8 mouse cellular contexts compared by ENCODE assay signal in genomic region chr10:11317856-11318454, GRCm38 (mm10). TPM values are rescaled to one million over a fixed set of nuclear protein-coding genes. Genes with fewer than 3 reads are reported as not detected.
DNase-seq lines count a peak whose midpoint lies in the region; ATAC-seq and TF ChIP-seq lines count a peak whose summit lies in the region.
"Not testable (repeated sequence)": the region's sequence is repeated elsewhere in the genome, so short reads cannot be mapped to it uniquely, and the experiment has no call there.
"Had no signal": no experiment of that assay in that cellular context is flagged by ENCODE, and none has a peak within 500 bp of the region (broad histone marks: within the 10 kb centered on the region; RNA-seq: fewer than 3 reads in every experiment).

No protein-coding gene starts in this region.

- not testable (repeated sequence) for H3K27ac ChIP-seq in MEL (ENCODE audit: control insufficient read depth, low read depth, low read length); embryonic facial prominence, embryonic 11.5 days (replicated peaks; ENCODE audit: low read depth, low read length); liver, postnatal 0 days (ENCODE audit: low read depth); midbrain, embryonic 14.5 days (replicated peaks; ENCODE audit: low read depth, low read length)

- not testable (repeated sequence) for TF ChIP-seq POLR2A in MEL (IDR thresholded peaks at IDR 0.05; ENCODE audit: control insufficient read depth in 1 of 2, insufficient read depth in 1 of 2, low read depth in 1 of 2, low read length in 2 of 2, poor library complexity in 1 of 2); brain, embryonic 14.5 days (IDR thresholded peaks at IDR 0.05; ENCODE audit: borderline replicate concordance, extremely low read depth, insufficient read depth, insufficient read length, poor library complexity, severe bottlenecking)

- not testable (repeated sequence) for TF ChIP-seq CTCF in MEL (IDR thresholded peaks at IDR 0.05 in 2 of 3, conservative IDR thresholded peaks at IDR 0.05 in 1 of 3; ENCODE audit: control insufficient read depth in 1 of 3, insufficient read depth in 1 of 3, low read depth in 2 of 3, low read length in 3 of 3, poor library complexity in 1 of 3, severe bottlenecking in 1 of 3); brain, embryonic 14.5 days (IDR thresholded peaks at IDR 0.05; ENCODE audit: borderline replicate concordance, extremely low read depth, insufficient read depth, insufficient read length); liver, postnatal 0 days (IDR thresholded peaks at IDR 0.05; ENCODE audit: low read depth)

- H3K36me3 ChIP-seq in MEL (ENCODE audit: control insufficient read depth in 1 of 2, insufficient read depth in 2 of 2, low read length in 2 of 2) = peaks cover 0 to 15% of the 10 kb centered on the region in 2 experiments; a peak in 2 of 4 replicates
- H3K36me3 ChIP-seq in embryonic facial prominence, embryonic 11.5 days (replicated peaks; ENCODE audit: control insufficient read depth, insufficient read depth, low read depth, low read length); liver, postnatal 0 days (replicated peaks; ENCODE audit: insufficient read depth, low read length); midbrain, embryonic 14.5 days (ENCODE audit: control insufficient read depth, insufficient read depth, low read length): not testable (repeated sequence)

- not testable (repeated sequence) for H3K9ac ChIP-seq in MEL (ENCODE audit: control insufficient read depth, low read depth, low read length, poor library complexity, severe bottlenecking); embryonic facial prominence, embryonic 11.5 days (replicated peaks; ENCODE audit: low read length); liver, postnatal 0 days (replicated peaks); midbrain, embryonic 14.5 days (replicated peaks; ENCODE audit: low read length)

- peak; percentile 30 for DNase-seq in MEL (ENCODE audit: low read depth, low spot score)
- peak; percentile 51 for DNase-seq in brain, embryonic 14.5 days (ENCODE audit: low read depth)
- peak; percentile 35 for DNase-seq in embryonic facial prominence, embryonic 11.5 days (ENCODE audit: low spot score)
- DNase-seq in liver, postnatal 0 days = not testable (repeated sequence)
- peak; percentile 42 for DNase-seq in midbrain, embryonic 14.5 days
- DNase-seq in retina, postnatal 1 day = peak; percentile 72

- peaks cover 10 to 18% of the 10 kb centered on the region in 2 experiments for H3K4me1 ChIP-seq in MEL (ENCODE audit: control insufficient read depth in 1 of 2, insufficient read depth in 2 of 2, low read length in 2 of 2)
- H3K4me1 ChIP-seq in embryonic facial prominence, embryonic 11.5 days (ENCODE audit: control insufficient read depth, insufficient read depth, low read length); liver, postnatal 0 days (ENCODE audit: insufficient read depth); midbrain, embryonic 14.5 days (ENCODE audit: control insufficient read depth, insufficient read depth, low read length): not testable (repeated sequence)

- H3K79me2 ChIP-seq in MEL (ENCODE audit: control insufficient read depth, insufficient read depth, low read length, poor library complexity) = not testable (repeated sequence)

- not testable (repeated sequence) for H3K4me3 ChIP-seq in MEL (ENCODE audit: control insufficient read depth in 1 of 2, insufficient read depth in 1 of 2, low read depth in 2 of 2, low read length in 2 of 2); embryonic facial prominence, embryonic 11.5 days (ENCODE audit: low read depth, low read length); liver, postnatal 0 days (ENCODE audit: low read depth, low read length); midbrain, embryonic 14.5 days (replicated peaks; ENCODE audit: low read depth, low read length)

- ATAC-seq in embryonic facial prominence, embryonic 11.5 days (replicated peaks; ENCODE audit: insufficient number of reproducible peaks, low FRiP score, low TSS enrichment, low read depth); liver, postnatal 0 days; midbrain, embryonic 14.5 days (ENCODE audit: low FRiP score, low TSS enrichment): not testable (repeated sequence)

- not testable (repeated sequence) for H3K27me3 ChIP-seq in MEL (ENCODE audit: control insufficient read depth in 1 of 2, insufficient read depth in 2 of 2, low read length in 2 of 2); embryonic facial prominence, embryonic 11.5 days (ENCODE audit: control insufficient read depth, insufficient read depth, low read length); liver, postnatal 0 days (ENCODE audit: insufficient read depth, low read length); midbrain, embryonic 14.5 days (ENCODE audit: control insufficient read depth, insufficient read depth, low read length)

- not testable (repeated sequence) for H3K4me2 ChIP-seq in embryonic facial prominence, embryonic 11.5 days (ENCODE audit: low read depth, low read length); liver, postnatal 0 days (ENCODE audit: low read depth, low read length); midbrain, embryonic 14.5 days (ENCODE audit: low read length)

- not testable (repeated sequence) for TF ChIP-seq RAD21 in MEL (IDR thresholded peaks at IDR 0.05; ENCODE audit: low read depth, low read length)

- not testable (repeated sequence) for H3K9me3 ChIP-seq in MEL (replicated peaks; ENCODE audit: insufficient read depth, low read length); embryonic facial prominence, embryonic 11.5 days (replicated peaks; ENCODE audit: control insufficient read depth, low read length); liver, postnatal 0 days (ENCODE audit: low read length); midbrain, embryonic 14.5 days (ENCODE audit: control insufficient read depth, low read length)

- TF ChIP-seq EP300 in MEL (IDR thresholded peaks at IDR 0.05; ENCODE audit: low read depth in 1 of 2, low read length in 2 of 2) = not testable (repeated sequence)
- TF ChIP-seq EP300 in liver, postnatal 0 days (IDR thresholded peaks at IDR 0.05; ENCODE audit: low read depth) = peak; percentile 42

RNA-seq across cellular contexts. Expression of gene Epm2a, which starts 25.2 kb away (rescaled TPM):
- 0.29 and 0.31 TPM in 2 replicates for total RNA-seq in MEL (2012; rRNA removed)
- under 1 TPM in 1 of 2 experiments, not detected in 1; 0.25 TPM for polyA plus RNA-seq in MEL (2012; ENCODE audit: insufficient read depth in 1 of 2, insufficient read length in 2 of 2, low read depth in 1 of 2, low replicate concordance in 2 of 2, missing spikeins in 1 of 2)
- 3.7 and 6.5 TPM in 2 replicates for polyA plus RNA-seq in brain, embryonic 14.5 days (2012; rRNA removed)
- 0.50 and 0.74 TPM in 2 replicates for polyA plus RNA-seq in embryonic facial prominence, embryonic 11.5 days (2014; fragmentation: Nextera tagmentation; extraction: Ambion mirVana)
- polyA plus RNA-seq in liver, postnatal 0 days (2015; fragmentation: Nextera tagmentation; extraction: Ambion mirVana) = 0.11 and 0.36 TPM in 2 replicates
- 1.9 and 2.9 TPM in 2 replicates for polyA plus RNA-seq in midbrain, embryonic 14.5 days (2014; fragmentation: Nextera tagmentation; extraction: Ambion mirVana)
- total RNA-seq: CH12.LX had no signal
- polyA plus RNA-seq: inflammation-experienced regulatory T-cells, adult 6 months had no signal

RNA-seq across cellular contexts. Expression of gene Fbxo30, which starts 36.8 kb away (rescaled TPM):
- total RNA-seq in MEL (2012; rRNA removed) = 10.1 and 12.2 TPM in 2 replicates
- polyA plus RNA-seq in MEL (2012; ENCODE audit: insufficient read depth in 1 of 2, insufficient read length in 2 of 2, low read depth in 1 of 2, low replicate concordance in 2 of 2, missing spikeins in 1 of 2) = 10 to 100 TPM in 1 of 2 experiments, not detected in 1; 10.8 TPM
- 7.9 and 10.0 TPM in 2 replicates for polyA plus RNA-seq in brain, embryonic 14.5 days (2012; rRNA removed)
- polyA plus RNA-seq in embryonic facial prominence, embryonic 11.5 days (2014; fragmentation: Nextera tagmentation; extraction: Ambion mirVana) = 46.3 and 48.6 TPM in 2 replicates
- polyA plus RNA-seq in liver, postnatal 0 days (2015; fragmentation: Nextera tagmentation; extraction: Ambion mirVana) = 19.5 TPM in 2 replicates
- polyA plus RNA-seq in midbrain, embryonic 14.5 days (2014; fragmentation: Nextera tagmentation; extraction: Ambion mirVana) = 13.8 and 21.3 TPM in 2 replicates
